Mouse (Mus musculus) heart, postnatal 10 days (tissue): ENCODE results near the gene Filip1l. TPM values are rescaled to one million over a fixed set of nuclear protein-coding genes. Genes with fewer than 3 reads are reported as not detected.

Experiments
- DNase-seq, 2 experiments: peaks; one replicate each; pipeline ENCODE4 v3.0.0; 2021
- intact Hi-C: fragments of 180-260 bp; cut with DNase I; formaldehyde crosslinking; loops from one replicate; pipeline ENCODE4 v1.15.1; 2025
- total RNA-seq, 2 experiments: library from RNA; stranded (reverse); gene quantifications; 2 replicates each; pipeline ENCODE4 v1.2.3; 2021

Gene Filip1l
- 10 to 100 TPM; 51.6 to 56.2 TPM for total RNA-seq

DNA sequence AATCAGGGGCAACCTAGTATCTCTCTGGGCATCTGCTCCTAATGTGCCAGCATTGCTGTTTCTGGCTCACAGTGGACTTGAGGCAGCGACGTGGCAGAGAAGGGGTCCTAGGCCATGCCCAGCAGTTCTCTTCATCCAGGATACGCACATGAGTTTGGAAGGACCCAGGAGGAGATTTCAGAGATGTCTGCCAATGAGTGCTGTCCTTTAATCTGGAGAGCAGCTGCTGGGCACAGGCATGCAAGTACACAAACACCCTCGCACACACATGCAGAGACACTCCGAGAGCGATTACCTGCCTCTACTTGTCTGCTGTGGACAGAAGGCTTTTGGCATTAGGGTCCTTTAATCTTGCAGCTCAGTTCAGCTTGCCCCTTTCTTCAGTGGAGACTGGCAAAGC lies at the start of gene Filip1l:
Filip1l (plus strand) TSS at position 343 of the 400 bp plus-strand sequence.
- intact Hi-C loops, result no loop called here
- peak in 1 of 2 experiments; percentile 52 for DNase-seq

DNA sequence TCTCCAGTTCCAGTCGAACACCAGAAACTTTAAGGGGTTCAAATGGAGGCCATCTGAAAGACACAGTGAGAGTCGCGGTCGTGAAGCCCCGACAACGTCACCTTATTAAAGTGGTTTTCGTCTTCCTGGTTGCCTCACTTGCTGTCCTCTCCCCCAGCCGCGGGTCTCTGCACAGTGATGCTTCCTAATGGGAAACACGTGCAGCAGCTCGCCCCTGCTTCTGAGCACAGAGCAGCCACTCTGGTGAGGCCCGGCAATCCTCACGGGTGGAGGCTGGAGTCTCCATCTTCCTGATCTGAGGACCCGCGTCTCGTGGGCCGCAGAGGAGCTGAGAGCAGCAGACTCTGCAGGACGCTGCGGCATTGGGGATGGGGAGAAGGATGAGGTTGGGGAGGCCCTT lies 49.2 kb upstream of the Filip1l start:
- DNase-seq, result no peak
- intact Hi-C loops, result no loop called here

DNA sequence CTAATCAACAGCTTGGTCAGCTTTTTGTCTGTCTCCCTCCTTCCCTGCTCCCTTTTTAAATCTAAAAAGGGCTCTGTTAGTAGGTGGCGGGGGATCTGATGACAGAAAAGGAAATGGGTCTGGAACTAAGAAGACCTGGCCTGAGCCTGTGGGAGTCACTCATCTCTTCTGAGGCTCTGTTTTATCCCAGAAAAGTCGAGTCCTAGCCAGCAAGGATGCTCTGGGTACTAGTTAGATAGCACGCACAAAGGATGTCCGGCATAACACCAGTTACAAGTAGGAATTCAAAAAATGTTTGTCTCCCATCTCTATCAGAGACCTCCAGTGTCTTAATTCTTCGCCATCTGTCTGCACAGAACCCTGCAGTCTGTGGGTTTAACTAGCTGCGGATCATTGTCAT lies 47.4 kb upstream of the Filip1l start:
- intact Hi-C loops, result no loop called here
- DNase-seq, result no peak

DNA sequence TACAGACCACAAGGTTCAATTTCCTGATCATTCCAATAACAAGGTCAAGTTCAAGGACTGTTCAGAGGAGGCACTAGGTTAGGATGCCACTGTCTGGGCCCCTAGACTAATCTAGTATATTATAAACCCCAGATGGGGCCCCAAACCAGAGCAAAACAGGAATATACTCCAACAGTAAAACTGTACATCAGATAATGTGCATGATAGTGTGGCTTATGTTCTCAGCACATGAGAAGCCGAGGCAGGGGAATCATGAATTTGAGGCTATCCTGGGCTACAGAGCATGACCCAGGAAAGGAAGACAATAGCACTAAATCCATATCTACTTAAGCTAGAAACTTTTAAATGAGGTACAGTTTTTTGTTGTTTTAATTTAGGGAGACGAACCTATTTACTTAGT lies 40.8 kb upstream of the Filip1l start:
- no peak for DNase-seq
- intact Hi-C loops, result no loop called here

DNA sequence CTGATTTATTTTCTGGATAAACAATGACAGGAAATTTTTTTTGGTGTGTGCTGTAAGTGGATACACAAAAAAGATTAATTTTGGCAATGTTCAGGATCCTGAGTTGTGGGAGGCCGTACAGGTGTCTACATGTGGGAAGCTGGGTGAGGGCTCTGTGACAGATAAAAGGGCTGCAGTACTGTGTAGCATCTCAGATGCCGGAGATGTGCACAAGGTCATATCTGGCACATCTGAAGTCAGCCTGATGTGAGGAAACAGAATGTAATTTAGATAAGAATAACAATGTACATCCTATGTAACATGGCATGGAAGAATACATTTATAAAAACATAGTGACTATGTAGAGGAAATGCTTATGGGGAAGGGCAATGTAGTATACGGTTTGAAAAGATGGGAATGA lies 39.4 kb upstream of the Filip1l start:
- DNase-seq, result no peak
- intact Hi-C loops, result no loop called here

DNA sequence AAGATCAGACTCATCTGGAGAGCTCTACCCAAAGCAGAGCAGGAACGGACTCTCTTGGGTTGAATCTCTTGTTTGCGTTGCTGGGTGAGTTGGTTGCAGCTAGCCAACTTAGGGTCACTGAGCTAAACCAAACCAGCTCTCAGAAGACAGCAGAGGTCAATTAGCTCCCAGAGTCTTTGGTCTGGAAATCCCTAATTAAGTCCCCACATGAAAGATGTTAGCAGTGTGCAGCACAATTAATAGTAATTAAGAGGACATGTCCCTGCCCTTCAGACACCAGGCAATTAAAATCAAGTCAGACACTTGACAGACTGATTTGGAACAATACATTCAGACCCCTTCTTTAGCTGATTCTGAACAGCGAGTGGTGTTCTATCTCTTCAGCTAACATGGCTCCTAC lies 38.7 kb upstream of the Filip1l start:
- intact Hi-C loops, result no loop called here

DNA sequence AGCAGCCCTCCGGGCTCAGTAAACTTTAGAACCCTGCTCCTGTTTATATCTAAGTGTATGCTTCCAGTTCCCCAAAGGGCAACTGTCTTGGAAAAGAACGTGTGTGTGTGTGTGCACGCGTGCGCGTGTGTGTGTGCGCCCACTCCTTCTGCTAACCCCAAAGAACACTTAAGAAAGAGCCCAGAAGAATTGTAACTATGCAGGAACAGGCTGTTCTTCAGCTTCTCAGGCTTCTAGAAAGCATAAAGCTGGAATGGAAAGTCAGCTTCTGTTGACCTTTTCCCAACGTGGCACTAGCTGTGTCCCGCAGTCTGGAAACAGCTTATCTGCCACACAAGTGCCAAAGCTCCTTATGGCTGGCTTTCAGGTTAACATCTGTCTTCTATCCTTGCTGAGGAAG lies 37.9 kb upstream of the Filip1l start:
- intact Hi-C loops, result no loop called here
- DNase-seq, result no peak

More for the DNA sequence above, 38.7 kb upstream of the Filip1l start:
- DNase-seq, result no peak

DNA sequence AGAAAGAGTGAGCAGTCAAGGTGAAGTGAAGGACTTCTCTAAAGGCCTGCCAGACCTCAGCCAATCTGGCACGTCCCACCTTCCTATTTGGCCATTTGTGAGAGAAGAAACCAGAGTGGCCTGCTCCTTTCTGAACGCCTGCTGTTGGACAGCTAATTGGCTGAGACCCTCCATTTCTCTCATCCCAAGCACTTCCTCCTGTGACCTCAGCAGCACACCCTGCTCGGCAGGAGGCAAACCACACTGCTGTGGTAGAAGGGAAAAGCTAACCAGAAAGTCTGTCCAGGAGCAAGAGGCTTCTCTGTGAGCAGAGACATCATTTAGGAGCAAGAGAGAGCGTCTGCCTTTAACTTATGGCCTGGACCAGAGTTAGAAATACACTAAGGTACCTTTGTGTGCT lies 35.8 kb upstream of the Filip1l start:
- DNase-seq, result no peak
- intact Hi-C loops, result no loop called here

DNA sequence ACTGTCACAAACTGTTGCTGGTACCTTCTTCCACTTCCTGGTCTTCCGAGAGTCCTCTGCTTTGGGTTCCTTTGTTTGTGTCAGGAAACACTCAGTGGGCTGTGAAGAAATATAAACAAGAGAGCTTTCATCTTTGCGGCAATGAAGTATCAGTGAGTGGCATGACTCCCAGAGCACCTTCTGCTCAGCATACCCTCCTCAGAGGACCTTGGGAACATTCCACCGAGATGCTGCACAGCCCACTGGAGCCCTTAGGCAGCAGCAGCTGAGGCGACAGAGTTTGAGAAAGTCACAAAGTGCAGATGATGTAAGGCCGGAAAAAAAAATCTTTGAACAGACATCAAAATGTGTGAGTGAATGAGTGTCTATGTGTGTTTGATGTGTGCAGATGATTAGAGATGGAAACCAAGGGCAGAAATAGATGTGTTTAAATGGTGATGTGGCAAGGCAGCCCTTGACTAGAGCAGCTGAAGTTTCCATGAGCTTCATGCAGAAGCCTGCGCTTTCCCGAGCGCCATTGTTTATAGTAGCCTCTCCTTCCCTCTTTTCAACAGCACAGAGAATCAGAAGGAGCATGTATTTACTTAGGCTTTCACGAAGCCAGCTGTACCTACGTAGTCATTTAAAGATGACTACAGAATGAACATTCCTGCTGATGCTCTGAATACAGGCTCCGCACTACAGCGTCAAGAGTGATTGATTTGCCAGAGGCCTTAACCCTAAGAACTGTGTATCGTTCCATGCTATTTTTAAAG lies 34.8 kb upstream of the Filip1l start:
- intact Hi-C loops, result no loop called here
- no peak for DNase-seq

DNA sequence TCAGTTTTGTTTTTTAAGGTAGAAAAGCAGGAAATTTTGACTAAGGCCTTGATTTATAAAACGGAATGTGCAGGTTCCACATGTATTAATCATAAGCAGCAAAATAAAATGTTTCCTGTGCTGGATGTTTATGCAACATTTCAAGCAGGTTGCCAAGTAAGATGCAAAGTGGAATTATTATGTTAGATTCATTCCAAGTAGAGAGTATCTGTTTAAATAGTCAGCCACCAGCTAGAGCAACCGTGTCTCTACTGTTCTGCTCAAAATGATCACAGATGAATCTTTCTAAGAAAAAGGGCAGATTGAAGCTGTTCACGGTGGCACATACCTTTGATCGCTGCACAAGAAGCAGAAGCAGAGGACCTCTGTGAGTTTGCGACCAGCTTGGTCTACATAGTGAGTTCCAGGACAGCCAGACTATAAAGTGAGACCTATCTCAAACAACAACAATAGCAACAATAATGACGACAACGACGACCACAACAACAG lies 34.2 kb upstream of the Filip1l start:
- intact Hi-C loops, result no loop called here
- no peak for DNase-seq

DNA sequence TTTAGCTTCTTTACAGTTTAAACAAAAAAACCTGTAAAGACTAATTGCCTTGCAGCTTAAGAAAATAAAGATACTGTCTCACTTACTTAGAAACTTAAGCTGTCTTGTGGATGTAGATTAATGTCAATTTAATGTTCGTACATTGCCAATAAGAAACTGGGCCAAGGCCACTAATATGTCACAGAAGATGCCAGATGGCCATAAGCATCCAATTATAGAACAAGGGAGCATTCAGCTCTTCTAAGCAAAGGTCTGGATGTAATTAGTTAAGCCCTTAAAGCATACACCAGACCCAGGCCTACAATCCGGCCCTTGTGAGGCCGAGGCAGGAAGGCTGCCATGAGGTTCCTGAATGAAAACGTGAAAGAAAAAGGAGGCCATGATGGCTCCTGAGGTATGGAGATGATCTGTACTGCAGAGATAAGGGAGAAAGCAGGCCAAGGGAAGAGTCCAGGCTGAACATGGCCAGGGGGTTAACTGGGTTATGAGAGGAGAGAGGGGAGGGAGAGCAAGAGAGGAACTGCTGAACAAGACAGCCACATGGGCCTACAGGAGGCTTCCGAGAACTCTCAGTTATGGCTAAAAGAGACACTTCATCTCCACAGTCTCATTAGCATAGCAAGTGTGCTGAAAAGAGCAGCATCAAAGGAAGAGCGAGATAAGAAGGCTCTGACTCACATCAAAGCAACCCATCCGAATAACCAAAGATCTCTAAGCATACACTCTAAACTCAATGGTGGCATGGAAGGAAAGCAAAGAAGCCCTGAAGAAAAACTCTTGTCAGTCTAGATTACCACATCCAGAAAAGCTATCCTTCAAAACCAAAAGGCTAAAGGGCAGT lies 33.4 kb upstream of the Filip1l start:
- intact Hi-C loops, result no loop called here
- DNase-seq, result no peak

DNA sequence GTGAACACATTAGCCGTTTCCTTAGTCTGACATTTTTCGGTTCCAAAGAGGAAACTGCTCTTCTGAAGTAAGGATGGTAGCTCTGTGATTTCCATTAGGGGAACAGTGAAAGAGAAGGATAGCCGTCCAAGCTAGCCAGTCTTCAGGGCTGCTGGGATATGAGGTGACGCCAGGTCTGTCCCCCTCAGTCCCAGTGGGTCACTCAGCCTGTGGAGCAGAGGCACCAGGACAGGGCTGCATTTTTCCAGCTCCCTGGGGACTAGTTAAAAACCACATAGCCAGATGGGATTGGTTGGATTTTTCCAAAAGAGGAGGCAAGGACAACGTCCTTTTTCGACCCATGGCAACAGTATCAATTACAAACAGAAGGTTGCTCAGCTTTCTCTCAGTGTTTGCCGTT lies 25.9 kb upstream of the Filip1l start:
- intact Hi-C loops, result loop anchor here (5.0 kb wide), 1 partner anchor 65 kb away; no protein-coding TSS in a partner anchor
- peak; percentile 66 to 75 for DNase-seq

DNA sequence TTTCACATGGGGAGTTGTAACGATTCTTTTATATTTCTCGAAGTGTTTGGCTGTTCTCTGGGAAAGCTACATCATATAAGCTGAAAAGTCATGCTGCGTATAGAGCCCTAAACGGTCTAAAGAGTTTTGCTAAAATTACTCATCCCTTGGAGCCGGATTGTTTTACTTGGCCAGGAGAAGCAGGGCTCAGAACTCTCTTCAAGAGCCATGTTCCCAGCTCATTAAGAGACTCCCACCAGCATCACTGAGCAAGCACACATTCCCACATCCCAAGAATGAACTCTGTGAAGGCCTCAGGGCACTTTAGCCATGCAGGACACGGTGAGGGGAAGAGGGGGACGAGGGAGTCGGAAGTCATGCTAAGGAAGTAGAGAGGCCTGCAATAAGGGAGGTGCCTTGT lies 23.9 kb upstream of the Filip1l start:
- intact Hi-C loops, result loop anchor here (5.0 kb wide), 1 partner anchor 63 kb away; no protein-coding TSS in a partner anchor
- DNase-seq, result peak in 1 of 2 experiments; percentile 45

DNA sequence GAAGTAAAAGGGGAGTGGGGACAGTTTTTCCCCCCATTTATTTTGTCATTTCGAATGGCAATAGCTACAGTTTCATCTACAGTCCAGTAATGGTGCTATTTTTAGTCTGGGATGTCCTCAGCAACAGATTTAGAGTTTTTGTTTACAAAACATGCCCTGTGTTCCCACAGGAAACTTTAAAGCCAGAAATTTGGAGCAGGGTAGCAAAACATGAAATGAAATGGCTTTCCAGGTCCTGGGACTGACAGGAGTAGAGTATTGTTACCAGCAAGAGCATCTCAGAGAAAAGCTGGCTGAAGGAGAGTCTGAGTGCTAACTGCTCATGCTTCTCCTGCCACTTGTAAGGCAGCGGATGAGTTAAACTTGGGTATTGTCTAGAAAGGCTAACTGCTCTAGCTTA lies 22.8 kb upstream of the Filip1l start:
- DNase-seq, result no peak
- intact Hi-C loops, result no loop called here

DNA sequence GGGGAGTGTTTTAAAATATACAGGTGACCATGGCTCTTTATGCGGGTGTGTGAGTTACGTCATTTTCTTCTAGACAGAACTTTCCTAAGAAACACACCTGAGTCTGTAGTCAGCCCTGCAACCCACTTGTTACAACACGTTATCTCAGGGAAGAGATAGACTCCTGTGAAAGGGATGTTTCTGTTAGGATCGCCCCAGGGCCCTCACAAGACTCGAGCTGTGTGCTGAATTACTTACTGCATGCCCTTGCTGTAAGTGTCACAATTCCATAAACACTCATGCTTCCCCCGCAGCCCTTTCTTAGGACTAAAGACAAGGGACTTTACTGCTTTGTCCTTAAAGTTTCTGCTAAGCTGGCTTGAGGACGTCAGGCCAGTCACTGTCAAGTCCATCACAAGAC lies 20.6 kb upstream of the Filip1l start:
- no peak for DNase-seq
- intact Hi-C loops, result no loop called here

DNA sequence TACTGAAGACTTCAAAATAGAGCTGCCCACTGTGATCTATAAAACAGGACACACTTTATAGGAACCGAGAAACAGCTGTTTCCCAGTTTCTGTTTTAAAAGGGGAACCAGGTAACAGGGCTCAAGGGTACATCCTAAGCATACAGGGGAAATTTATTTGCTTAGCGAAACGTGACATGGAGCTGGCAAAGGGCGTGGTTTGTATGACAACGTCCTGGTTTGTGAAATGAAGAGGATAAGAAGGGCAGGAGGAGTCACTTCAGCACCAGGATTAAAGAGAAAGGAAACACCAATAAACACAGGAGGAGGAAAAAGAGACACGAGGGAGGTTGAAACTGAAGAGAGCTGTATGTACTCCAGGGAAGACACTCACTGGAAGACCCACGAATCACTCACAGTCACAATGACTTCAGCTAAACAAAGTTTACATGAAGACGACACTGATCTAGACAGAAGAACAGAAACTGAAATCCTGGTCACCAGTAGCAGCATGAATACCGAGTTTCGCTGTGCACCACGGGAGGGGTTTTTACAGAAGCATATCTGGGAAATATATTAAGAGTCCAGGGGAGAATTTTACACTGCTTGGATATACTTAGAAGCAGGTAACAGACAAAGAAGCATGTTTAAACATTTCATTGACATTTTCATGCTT lies 16.0 kb upstream of the Filip1l start:
- intact Hi-C loops, result no loop called here
- DNase-seq, result no peak

DNA sequence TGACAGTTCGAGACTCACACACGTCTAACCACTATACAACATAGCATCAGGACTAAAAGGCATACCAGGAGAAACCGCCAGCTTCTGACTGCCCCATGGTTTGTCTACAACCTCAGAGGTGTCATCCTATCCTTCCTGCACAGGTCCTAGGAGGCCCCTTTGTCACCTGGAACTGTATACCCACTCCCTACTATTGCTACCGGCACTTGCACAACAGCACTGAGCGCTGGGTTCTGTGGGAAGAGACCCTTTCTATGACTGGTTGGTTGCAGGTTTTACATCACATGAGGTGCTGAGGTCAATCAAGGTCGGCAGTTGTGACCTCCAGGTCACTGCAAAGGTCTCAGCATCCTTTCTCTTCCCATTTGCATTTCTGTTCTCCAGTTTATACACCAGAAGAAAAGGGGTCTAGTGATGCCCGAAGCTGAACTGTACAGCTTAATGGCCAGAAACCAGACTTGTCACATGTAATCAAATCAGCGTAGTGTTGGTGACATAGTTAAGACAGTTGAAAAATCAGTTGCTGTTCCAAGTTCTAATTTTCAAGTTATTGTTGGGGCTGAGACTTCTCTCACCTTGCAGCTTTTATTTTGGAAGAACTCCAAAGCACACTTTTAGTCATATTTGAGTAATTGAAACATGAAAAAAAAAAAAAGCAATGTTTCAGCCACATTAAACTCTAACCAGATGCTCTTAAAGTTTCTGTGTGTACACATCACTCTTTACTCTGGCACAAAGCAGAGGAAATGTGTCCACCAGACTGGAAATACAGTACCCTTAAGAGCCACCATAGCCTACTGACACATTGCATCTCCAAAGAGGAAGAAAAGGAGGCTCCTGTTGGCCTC lies 12.9 kb upstream of the Filip1l start:
- no peak for DNase-seq
- intact Hi-C loops, result no loop called here

DNA sequence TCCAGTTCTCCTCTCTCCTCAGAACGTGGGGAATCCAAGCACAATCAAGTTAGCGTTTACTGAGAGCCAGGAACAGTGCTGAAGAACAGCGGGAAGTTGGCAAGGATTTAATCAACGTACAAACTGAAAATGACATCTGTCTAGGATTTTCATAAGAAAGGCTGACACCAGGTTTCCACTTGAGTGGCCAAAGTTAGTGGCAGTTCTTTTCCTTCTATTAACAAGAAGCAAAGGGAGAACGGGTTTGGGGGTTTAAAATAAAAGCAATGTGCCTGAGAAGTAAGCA lies 12.3 kb upstream of the Filip1l start:
- DNase-seq, result no peak
- intact Hi-C loops, result no loop called here

DNA sequence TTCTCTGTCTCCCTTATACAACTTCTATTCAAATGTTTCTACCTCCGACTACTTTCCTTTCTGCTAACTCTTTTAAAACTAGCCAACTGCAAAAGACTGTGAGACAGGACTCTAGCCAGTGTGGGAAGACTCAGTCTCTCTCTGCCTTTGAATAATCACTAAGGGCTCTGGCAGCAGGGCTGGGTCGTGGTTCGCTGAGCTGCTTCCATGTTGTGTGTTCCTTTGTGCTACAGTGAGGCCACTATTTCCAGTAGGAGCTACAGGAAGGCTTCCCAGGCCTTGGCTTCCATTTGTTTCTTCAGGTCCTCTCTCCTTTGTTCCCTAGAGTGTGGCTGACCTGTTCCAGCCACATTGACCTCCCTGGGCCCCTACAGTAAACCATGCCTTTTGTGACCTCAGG lies 6.6 kb upstream of the Filip1l start:
- DNase-seq, result no peak
- intact Hi-C loops, result no loop called here

DNA sequence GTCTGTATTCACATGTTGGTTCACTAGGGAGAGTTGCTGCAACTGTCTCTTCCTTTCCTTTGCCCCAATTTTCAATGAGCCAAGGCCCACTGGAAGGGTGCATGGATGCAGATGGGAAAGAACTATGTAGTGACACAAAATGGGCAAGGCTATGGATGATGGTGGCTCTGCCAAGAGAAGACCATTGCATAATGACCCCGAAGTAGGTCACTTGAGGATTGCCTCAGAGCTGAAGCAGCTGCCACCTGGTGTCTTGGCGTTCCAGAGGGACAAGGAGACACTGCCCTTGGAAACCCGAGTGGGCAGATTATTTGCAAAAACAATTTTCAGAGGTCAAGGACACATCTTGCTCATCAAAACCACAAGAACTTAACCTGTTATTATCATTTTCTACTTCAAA lies 3.9 kb upstream of the Filip1l start:
- intact Hi-C loops, result no loop called here
- peak in 1 of 2 experiments; percentile 32 for DNase-seq

DNA sequence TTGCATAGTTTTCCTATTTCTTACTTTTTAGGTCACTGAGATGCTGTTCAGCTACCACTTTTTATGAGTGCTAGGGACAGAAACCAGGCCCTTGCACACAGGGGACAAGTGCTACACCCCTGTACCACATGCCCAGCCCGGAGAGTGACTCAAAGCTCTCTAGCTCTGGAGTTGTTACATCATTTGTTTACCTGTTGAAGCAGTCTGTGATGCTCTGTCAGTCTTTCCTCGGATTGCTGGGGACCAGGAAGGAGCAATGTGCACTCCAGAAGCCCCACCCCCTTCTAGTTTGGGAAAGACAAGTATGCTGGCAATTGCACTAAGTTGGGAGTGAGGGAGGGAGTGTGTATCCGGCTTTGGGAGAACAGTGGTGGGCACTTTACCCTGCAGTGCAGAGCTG lies 3.2 kb upstream of the Filip1l start:
- intact Hi-C loops, result no loop called here

More for the DNA sequence above, 3.2 kb upstream of the Filip1l start:
- DNase-seq, result no peak
